Mouse (Mus musculus): ENCODE data around the gene Lpin3. TPM values are rescaled to one million over a fixed set of nuclear protein-coding genes. Genes with fewer than 3 reads are reported as not detected.

Lpin3 gene
- total and polyA plus RNA-seq, 3 experiments, result 4.6 to 7.2 (median 5.4) TPM

GRCm38 (mm10) chr2:160955331-160955730 is 74.9 kb downstream of the Lpin3 start:
- intact Hi-C loops (cut with DNase I), result no loop called here
- TF ChIP-seq CTCF (IDR thresholded peaks at IDR 0.05) (peak; percentile 74), POLR2A (IDR thresholded peaks at IDR 0.05; ENCODE audit: insufficient read depth, low read depth, low read length) (no peak), EP300 (IDR thresholded peaks at IDR 0.05; ENCODE audit: insufficient read depth, low read depth, low read length) (no peak)
- peaks cover 10% of the 10 kb centered on the region; the same call in 1 of the 2 replicates for H3K4me1 ChIP-seq (ENCODE audit: control insufficient read depth, insufficient read depth, low read length)
- peak overlapping the region; percentile 53 for H3K27ac ChIP-seq
- no peak for DNase-seq
- H3K4me3 ChIP-seq, result no peak overlapping the region
- no peaks in the 10 kb centered on the region for H3K27me3 ChIP-seq (ENCODE audit: control insufficient read depth, insufficient read depth, low read length)
- no peak overlapping the region for H3K9ac ChIP-seq (ENCODE audit: low read depth, low read length)
- H3K79me2 ChIP-seq (replicated peaks; ENCODE audit: control insufficient read depth, insufficient read depth, low read length), result no peaks in the 10 kb centered on the region
- H3K36me3 ChIP-seq (ENCODE audit: control insufficient read depth, insufficient read depth, low read length), result peaks cover 24% of the 10 kb centered on the region
- 55% methylated on average over 7 of the region's 7 CpGs for WGBS

Other genes with a start within 250 kb of the Lpin3 start
- gene Top1, start 234.8 kb upstream of the Lpin3 start, total RNA-seq (2021), result 10 to 100 TPM; 44.1 to 46.8 TPM
- 5.6 and 6.9 TPM in 2 replicates for gene Top1, start 234.8 kb upstream of the Lpin3 start, polyA plus RNA-seq (2012; rRNA removed)
- 10 to 100 TPM; 56.4 to 67.2 TPM for gene Plcg1, start 149.4 kb upstream of the Lpin3 start, total RNA-seq (2021)
- 45.8 and 66.5 TPM in 2 replicates for gene Plcg1, start 149.4 kb upstream of the Lpin3 start, polyA plus RNA-seq (2012; rRNA removed)
- gene Zhx3, start 7.7 kb upstream of the Lpin3 start, total RNA-seq (2021), result 10 to 100 TPM; 36.7 to 36.8 TPM
- 7.9 and 14.0 TPM in 2 replicates for gene Zhx3, start 7.7 kb upstream of the Lpin3 start, polyA plus RNA-seq (2012; rRNA removed)
- gene Emilin3, start 31.7 kb downstream of the Lpin3 start, total RNA-seq (2021), result 1 to 10 TPM; 1.5 to 2.8 TPM
- 0.04 TPM in 1 of 2 replicates, not detected in the other for gene Emilin3, start 31.7 kb downstream of the Lpin3 start, polyA plus RNA-seq (2012; rRNA removed)
- gene Chd6, start 228.4 kb downstream of the Lpin3 start, total RNA-seq (2021), result 10 to 100 TPM; 42.9 to 66.8 TPM
- gene Chd6, start 228.4 kb downstream of the Lpin3 start, polyA plus RNA-seq (2012; rRNA removed), result 12.2 and 22.1 TPM in 2 replicates

Data from heart, adult 2 months (tissue).